Mouse (Mus musculus) right cerebral cortex, postnatal 10 days (tissue): Measurements from ENCODE around the gene Gm9972.

ENCODE experiments used
- DNase-seq, 2 experiments: peaks; one replicate each; pipeline ENCODE4 v3.0.0; 2021; ENCODE audit warnings: low spot score in 2 of 2

Gene Gm9972

DNA sequence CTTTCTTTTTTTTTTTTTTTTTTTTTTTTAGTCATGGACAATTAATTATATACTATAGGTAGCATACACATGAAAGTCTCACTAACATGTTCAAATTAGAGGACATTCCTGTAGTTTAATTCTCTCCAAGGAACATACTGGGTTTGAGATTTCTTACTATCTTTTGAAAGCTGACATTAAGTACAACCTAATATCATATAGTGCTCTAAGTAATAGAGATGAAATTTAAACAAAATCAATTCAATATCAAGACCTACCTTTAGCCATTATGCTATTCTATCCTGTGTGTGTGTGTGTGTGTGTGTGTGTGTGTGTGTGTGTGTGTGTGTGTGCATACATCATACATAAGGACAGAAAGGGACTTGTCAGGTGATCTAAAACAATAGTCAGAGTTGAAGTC is at the start of gene Gm9972:
Gene Gm9972, plus strand, starts transcription at position 301 of the 400 bp plus-strand sequence.
- no peak for DNase-seq

- peak in 1 of 2 experiments; percentile 39 for DNase-seq
Observed at GRCm38 (mm10) chr11:42999188-42999587, 36.4 kb upstream of the Gm9972 start.

DNA sequence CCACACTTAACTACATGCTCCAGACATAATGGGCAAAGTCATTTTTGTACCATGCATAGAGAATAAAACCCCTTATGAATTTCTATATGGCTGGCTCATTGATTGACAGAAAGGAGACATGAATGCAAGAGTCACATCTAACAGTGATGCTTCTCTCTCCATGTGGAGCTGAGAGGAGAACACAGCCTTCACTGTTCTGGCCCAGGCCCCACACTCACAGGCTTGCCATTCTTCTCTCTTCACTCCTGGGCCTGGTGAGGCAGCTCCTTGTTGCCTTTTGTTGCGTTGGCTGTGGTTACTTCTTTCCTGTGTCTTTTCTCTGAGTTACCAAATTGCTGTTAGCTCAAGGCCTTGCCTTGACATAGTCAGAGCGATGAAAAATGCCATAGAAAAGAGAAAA is 23.6 kb upstream of the Gm9972 start:
- DNase-seq = peak; percentile 24 to 27

GRCm38 (mm10) chr11:43012980-43013379 is 22.6 kb upstream of the Gm9972 start:
- no peak for DNase-seq

DNA sequence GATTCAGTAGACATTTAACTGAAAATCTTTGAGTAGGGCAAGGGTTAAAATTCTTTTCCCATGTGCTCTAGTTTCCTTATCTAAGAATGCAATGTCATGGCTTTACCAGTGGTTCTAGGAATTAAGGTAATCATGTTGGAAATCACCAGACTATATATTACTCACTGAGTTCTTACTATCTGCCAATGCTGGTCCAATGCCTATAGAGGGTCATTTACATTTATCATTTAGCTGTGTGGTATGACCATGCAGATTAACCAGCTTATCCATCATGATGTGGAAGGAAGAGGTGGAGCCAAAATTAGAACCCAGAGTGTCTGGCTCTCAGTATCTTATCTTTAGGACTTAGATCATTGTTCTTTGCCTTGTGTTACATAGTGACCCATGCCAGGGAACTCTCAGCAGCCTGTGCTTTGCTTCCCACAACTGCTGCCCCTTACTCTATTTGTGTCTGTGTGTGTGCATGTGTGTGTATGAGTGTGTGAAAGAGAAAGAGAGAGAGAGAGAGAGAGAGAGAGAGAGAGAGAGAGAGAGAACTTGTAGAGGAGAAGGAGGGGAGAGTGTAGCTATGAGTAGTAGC is 12.3 kb upstream of the Gm9972 start:
- DNase-seq = no peak

- no peak for DNase-seq
Observed at GRCm38 (mm10) chr11:43029813-43030212, 5.7 kb upstream of the Gm9972 start.

DNA sequence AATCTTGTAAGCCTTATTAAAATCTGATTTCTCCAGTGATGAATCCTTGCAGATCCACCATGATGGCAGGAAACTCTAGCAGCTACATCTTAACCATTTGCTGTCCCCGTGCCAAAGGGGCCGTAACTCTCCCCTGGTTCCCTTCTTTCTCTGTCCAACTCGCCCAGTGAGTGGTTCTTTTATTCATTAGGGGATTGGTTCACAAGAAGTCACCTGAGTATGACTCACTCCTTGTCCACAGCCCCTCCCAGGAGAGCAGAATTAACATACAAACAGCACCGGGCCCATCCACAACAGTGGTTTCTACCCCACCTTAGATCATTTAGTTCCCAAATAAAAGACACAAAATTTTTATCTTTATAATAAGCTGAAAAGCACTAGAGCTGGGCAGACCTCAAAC is 3.4 kb upstream of the Gm9972 start:
- DNase-seq = no peak

DNA sequence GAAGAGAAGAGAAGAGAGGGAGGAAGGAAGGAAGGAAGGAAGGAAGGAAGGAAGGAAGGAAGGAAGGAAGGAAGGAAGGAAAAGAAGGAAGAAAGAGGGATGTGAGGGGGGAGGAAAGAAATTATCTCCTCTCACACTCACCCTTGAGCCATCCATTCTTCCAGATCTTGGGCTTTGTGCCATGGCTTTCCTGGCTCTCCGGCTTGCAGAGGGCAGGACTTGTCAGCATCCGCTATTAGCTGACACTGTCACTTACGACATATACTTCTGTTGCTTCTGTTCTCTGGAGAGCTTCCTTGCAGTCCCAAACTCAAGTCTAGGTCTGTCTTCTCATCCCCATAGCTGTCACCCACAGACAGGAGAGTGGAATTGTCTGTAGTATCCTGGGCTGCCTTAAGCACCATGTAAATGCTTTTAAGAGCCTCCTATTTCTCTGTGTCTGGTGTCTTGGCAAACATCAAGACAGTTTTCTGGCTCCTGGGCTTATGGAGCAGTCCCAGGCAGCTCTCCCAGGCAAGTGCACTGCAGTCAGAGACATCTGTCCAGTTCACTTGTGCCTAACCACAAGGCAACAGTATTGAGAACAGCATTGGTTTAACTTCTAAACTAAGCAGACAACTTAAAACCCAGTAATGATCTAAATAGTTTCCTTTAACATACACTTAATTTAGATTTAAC is 10.5 kb downstream of the Gm9972 start:
- peak in 1 of 2 experiments; percentile 26 for DNase-seq

DNA sequence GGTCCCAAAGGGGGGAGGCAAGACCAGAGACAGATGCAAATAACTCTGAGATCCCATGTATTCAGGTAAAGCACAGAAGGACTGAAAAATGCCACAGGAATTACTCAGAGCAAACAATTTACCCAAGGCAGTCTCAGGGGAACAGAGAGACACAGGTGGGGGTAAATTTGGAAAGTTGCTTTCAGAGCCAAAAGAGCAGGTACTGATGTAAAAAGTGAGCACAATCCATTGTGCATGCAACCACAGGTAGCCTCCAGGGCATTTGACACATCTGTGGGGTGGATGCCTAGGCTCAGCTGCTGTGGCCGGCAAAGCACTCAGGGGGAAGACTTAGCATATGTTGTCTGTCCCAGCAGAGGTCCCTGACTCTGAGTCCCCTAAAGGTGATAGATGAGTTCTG is 13.8 kb downstream of the Gm9972 start:
- DNase-seq = no peak

GRCm38 (mm10) chr11:43054972-43055371 is 19.4 kb downstream of the Gm9972 start:
- DNase-seq = peak; percentile 28 to 38

GRCm38 (mm10) chr11:43059437-43059970 is 24.0 kb downstream of the Gm9972 start:
- DNase-seq = peak; percentile 21 to 34

DNA sequence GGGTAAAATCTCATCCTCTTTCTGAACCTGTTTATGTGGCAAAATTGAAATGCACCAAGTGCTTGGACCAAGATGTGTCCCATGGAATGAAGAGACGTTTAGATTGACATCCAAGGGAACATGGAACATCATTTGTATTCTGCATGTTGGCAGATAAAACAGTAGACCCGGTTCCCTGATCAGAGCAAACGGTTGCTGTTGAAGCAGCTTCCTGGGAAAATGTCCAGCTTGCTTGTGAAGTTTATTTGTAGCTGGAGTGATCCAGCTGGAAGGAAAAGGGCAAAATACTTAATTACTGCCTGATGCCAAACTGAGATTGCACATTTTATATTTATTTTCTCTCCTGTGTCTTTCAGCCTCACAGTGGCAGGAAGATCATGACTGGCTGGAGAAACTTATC is 26.7 kb downstream of the Gm9972 start:
- peak; percentile 40 to 50 for DNase-seq

- DNase-seq = no peak
Observed at GRCm38 (mm10) chr11:43086309-43087050, 50.9 kb downstream of the Gm9972 start.
